In genomic region chr8:92846684-92847083, GRCm38 (mm10) we compare ENCODE assay signal across 9 mouse cellular contexts. TPM values are rescaled to one million over a fixed set of nuclear protein-coding genes. Genes with fewer than 3 reads are reported as not detected.
DNase-seq lines count a peak whose midpoint lies in the region; ATAC-seq and TF ChIP-seq lines count a peak whose summit lies in the region.
"Had no signal": no experiment of that assay in that cellular context is flagged by ENCODE, and none has a peak within 500 bp of the region (broad histone marks: within the 10 kb centered on the region; RNA-seq: fewer than 3 reads in every experiment).

No protein-coding gene starts in this region.

- H3K4me2 ChIP-seq in neural tube, embryonic 11.5 days (ENCODE audit: low read depth), result 0 out of 2 replicates have a peak overlapping the region, but pooled peaks have one; percentile 15
- no peak overlapping the region for H3K4me2 ChIP-seq in forebrain, embryonic 12.5 days
- H3K4me2 ChIP-seq in hindbrain, postnatal 0 days (ENCODE audit: low read depth, low read length), result 0 out of 2 replicates have a peak overlapping the region, but pooled peaks have one; percentile 21
- peak overlapping the region; percentile 9 for H3K4me2 ChIP-seq in neural tube, embryonic 15.5 days

- peaks cover 3% of the 10 kb centered on the region; the same call in 1 of the 2 replicates for H3K4me1 ChIP-seq in neural tube, embryonic 11.5 days (ENCODE audit: control insufficient read depth, insufficient read depth, low read length)
- peaks cover 20% of the 10 kb centered on the region for H3K4me1 ChIP-seq in forebrain, embryonic 12.5 days
- H3K4me1 ChIP-seq in hindbrain, postnatal 0 days (ENCODE audit: insufficient read depth, low read length), result peaks cover 23% of the 10 kb centered on the region
- H3K4me1 ChIP-seq in neural tube, embryonic 15.5 days, result peaks cover 27% of the 10 kb centered on the region

- H3K9me3 ChIP-seq in neural tube, embryonic 11.5 days (ENCODE audit: control insufficient read depth, low read length), result no peaks in the 10 kb centered on the region; the same call in 1 of the 2 replicates
- no peaks in the 10 kb centered on the region for H3K9me3 ChIP-seq in forebrain, embryonic 12.5 days
- H3K9me3 ChIP-seq in hindbrain, postnatal 0 days (ENCODE audit: low read length), result no peaks in the 10 kb centered on the region
- no peaks in the 10 kb centered on the region for H3K9me3 ChIP-seq in neural tube, embryonic 15.5 days (replicated peaks)

- peak overlapping the region; percentile 20; the same call in 1 of the 2 replicates for H3K27ac ChIP-seq in neural tube, embryonic 11.5 days (ENCODE audit: low read depth, low read length)
- peak overlapping the region; percentile 54; the same call in 1 of the 2 replicates for H3K27ac ChIP-seq in forebrain, embryonic 12.5 days
- H3K27ac ChIP-seq in hindbrain, postnatal 0 days, result no peak overlapping the region
- H3K27ac ChIP-seq in neural tube, embryonic 15.5 days (replicated peaks), result peak overlapping the region; percentile 6; the same call in 1 of the 2 replicates

- no peak overlapping the region for H3K4me3 ChIP-seq in neural tube, embryonic 11.5 days (ENCODE audit: low read depth, low read length)
- no peak overlapping the region for H3K4me3 ChIP-seq in forebrain, embryonic 12.5 days (replicated peaks)
- no peak overlapping the region for H3K4me3 ChIP-seq in hindbrain, postnatal 0 days (ENCODE audit: low read length)
- no peak overlapping the region for H3K4me3 ChIP-seq in neural tube, embryonic 15.5 days (replicated peaks)

- no peak for TF ChIP-seq CTCF in hindbrain, postnatal 0 days (IDR thresholded peaks at IDR 0.05; ENCODE audit: low read depth)

- WGBS in neural tube, embryonic 11.5 days, result 48% methylated on average over 3 of the region's 3 CpGs
- 34% methylated on average over 3 of the region's 3 CpGs for WGBS in forebrain, embryonic 12.5 days
- 15% methylated on average over 3 of the region's 3 CpGs for whole genome bisulfite sequencing in hindbrain, postnatal 0 days
- 32% methylated on average over 3 of the region's 3 CpGs for WGBS in neural tube, embryonic 15.5 days

- no peaks in the 10 kb centered on the region for H3K36me3 ChIP-seq in neural tube, embryonic 11.5 days (ENCODE audit: control insufficient read depth, insufficient read depth, low read length)
- no peaks in the 10 kb centered on the region for H3K36me3 ChIP-seq in forebrain, embryonic 12.5 days (replicated peaks)
- no peaks in the 10 kb centered on the region for H3K36me3 ChIP-seq in hindbrain, postnatal 0 days (ENCODE audit: insufficient read depth, low read length)
- H3K36me3 ChIP-seq in neural tube, embryonic 15.5 days, result no peaks in the 10 kb centered on the region

- no peak overlapping the region for H3K9ac ChIP-seq in neural tube, embryonic 11.5 days (ENCODE audit: low read length)
- H3K9ac ChIP-seq in forebrain, embryonic 12.5 days, result no peak overlapping the region
- H3K9ac ChIP-seq in hindbrain, postnatal 0 days (replicated peaks; ENCODE audit: low read length), result 0 out of 2 replicates have a peak overlapping the region, but pooled peaks have one; percentile 19
- no peak overlapping the region for H3K9ac ChIP-seq in neural tube, embryonic 15.5 days (replicated peaks)

- DNase-seq in neural tube, embryonic 11.5 days (ENCODE audit: low spot score), result no peak
- no peak for DNase-seq in neural tube, embryonic 10.5 days (ENCODE audit: extremely low spot score, low spot score)
- peak; percentile 47 for DNase-seq in hindbrain, postnatal 0 days (ENCODE audit: low spot score)
- no peak for DNase-seq in B cell, adult 2 months
- DNase-seq in thymus, postnatal 36 days, result no peak
- no peak for DNase-seq in thymus, postnatal 10 days (ENCODE audit: low spot score in 2 of 2)

- H3K27me3 ChIP-seq in neural tube, embryonic 11.5 days (ENCODE audit: control insufficient read depth, insufficient read depth, low read length), result no peaks in the 10 kb centered on the region
- no peaks in the 10 kb centered on the region for H3K27me3 ChIP-seq in forebrain, embryonic 12.5 days
- no peaks in the 10 kb centered on the region; the same call in 1 of the 2 replicates for H3K27me3 ChIP-seq in hindbrain, postnatal 0 days (ENCODE audit: insufficient read depth, low read length)
- no peaks in the 10 kb centered on the region for H3K27me3 ChIP-seq in neural tube, embryonic 15.5 days (replicated peaks)

- ATAC-seq in neural tube, embryonic 11.5 days (ENCODE audit: insufficient read depth, low FRiP score, low TSS enrichment), result no peak
- ATAC-seq in forebrain, embryonic 12.5 days (ENCODE audit: low FRiP score), result peak; percentile 46; the same call in 1 of the 2 replicates
- ATAC-seq in hindbrain, postnatal 0 days, result no peak
- no peak for ATAC-seq in neural tube, embryonic 15.5 days (ENCODE audit: low FRiP score)

RNA-seq across cellular contexts. Expression of gene Lpcat2, which starts 8.5 kb away (rescaled TPM):
- polyA plus RNA-seq in neural tube, embryonic 11.5 days (2014; fragmentation: Nextera tagmentation; extraction: Ambion mirVana), result 4.4 and 5.7 TPM in 2 replicates
- 4.6 and 4.9 TPM in 2 replicates for polyA plus RNA-seq in forebrain, embryonic 12.5 days (2016; fragmentation: Nextera tagmentation; extraction: Ambion mirVana)
- total RNA-seq in hindbrain, postnatal 0 days (2014; rRNA removed), result 6.2 and 10.9 TPM in 2 replicates
- 12.7 and 12.8 TPM in 2 replicates for polyA plus RNA-seq in hindbrain, postnatal 0 days (2015; fragmentation: Nextera tagmentation; extraction: Ambion mirVana)
- polyA plus RNA-seq in neural tube, embryonic 15.5 days (2015; fragmentation: Nextera tagmentation; extraction: Ambion mirVana), result 12.9 and 13.1 TPM in 2 replicates

RNA-seq across cellular contexts. Expression of gene Mmp2, which starts 19.6 kb away (rescaled TPM):
- polyA plus RNA-seq in neural tube, embryonic 11.5 days (2014; fragmentation: Nextera tagmentation; extraction: Ambion mirVana), result 79.8 and 90.7 TPM in 2 replicates
- 25.8 and 35.3 TPM in 2 replicates for polyA plus RNA-seq in forebrain, embryonic 12.5 days (2016; fragmentation: Nextera tagmentation; extraction: Ambion mirVana)
- total RNA-seq in hindbrain, postnatal 0 days (2014; rRNA removed), result 12.7 and 16.9 TPM in 2 replicates
- 13.0 and 16.1 TPM in 2 replicates for polyA plus RNA-seq in hindbrain, postnatal 0 days (2015; fragmentation: Nextera tagmentation; extraction: Ambion mirVana)
- 34.0 and 48.7 TPM in 2 replicates for polyA plus RNA-seq in neural tube, embryonic 15.5 days (2015; fragmentation: Nextera tagmentation; extraction: Ambion mirVana)

RNA-seq across cellular contexts. Expression of gene Capns2, which starts 54.5 kb away (rescaled TPM):
- polyA plus RNA-seq in neural tube, embryonic 11.5 days (2014; fragmentation: Nextera tagmentation; extraction: Ambion mirVana), result 0.31 TPM in 1 of 2 replicates, not detected in the other
- 0.26 TPM in 1 of 2 replicates, not detected in the other for polyA plus RNA-seq in forebrain, embryonic 12.5 days (2016; fragmentation: Nextera tagmentation; extraction: Ambion mirVana)
- 0.68 TPM in 1 of 2 replicates, not detected in the other for total RNA-seq in hindbrain, postnatal 0 days (2014; rRNA removed)
- not detected in 2 replicates for polyA plus RNA-seq in hindbrain, postnatal 0 days (2015; fragmentation: Nextera tagmentation; extraction: Ambion mirVana)
- polyA plus RNA-seq in neural tube, embryonic 15.5 days (2015; fragmentation: Nextera tagmentation; extraction: Ambion mirVana), result 0.46 and 0.60 TPM in 2 replicates
- polyA plus RNA-seq: small intestine, adult 2 months had no signal
